Comparison of ENCODE assay signal across 9 mouse cellular contexts in genomic region chrX:98701635-98702034, GRCm38 (mm10).
DNase-seq lines count a peak whose midpoint lies in the region; ATAC-seq and TF ChIP-seq lines count a peak whose summit lies in the region.
"Had no signal": no experiment of that assay in that cellular context is flagged by ENCODE, and none has a peak within 500 bp of the region (broad histone marks: within the 10 kb centered on the region; RNA-seq: fewer than 3 reads in every experiment).

No protein-coding gene starts in this region.

- H3K4me1 ChIP-seq in liver, embryonic 12.5 days: no peaks in the 10 kb centered on the region
- H3K4me1 ChIP-seq in forebrain, embryonic 11.5 days (replicated peaks; ENCODE audit: control insufficient read depth, insufficient read depth, low read length): no peaks in the 10 kb centered on the region
- H3K4me1 ChIP-seq in hindbrain, embryonic 16.5 days (ENCODE audit: control insufficient read depth, insufficient read depth, low read depth, low read length): no peaks in the 10 kb centered on the region
- no peaks in the 10 kb centered on the region for H3K4me1 ChIP-seq in midbrain, embryonic 15.5 days
- no peaks in the 10 kb centered on the region for H3K4me1 ChIP-seq in stomach, postnatal 0 days (replicated peaks; ENCODE audit: control insufficient read depth, insufficient read depth)
- H3K4me1 ChIP-seq: neural tube, embryonic 12.5 days had no signal

- H3K9ac ChIP-seq in liver, embryonic 12.5 days: no peak overlapping the region
- H3K9ac ChIP-seq in forebrain, embryonic 11.5 days (ENCODE audit: low read length): no peak overlapping the region
- H3K9ac ChIP-seq in hindbrain, embryonic 16.5 days (ENCODE audit: low read depth, low read length): no peak overlapping the region
- no peak overlapping the region for H3K9ac ChIP-seq in midbrain, embryonic 15.5 days
- H3K9ac ChIP-seq in stomach, postnatal 0 days (ENCODE audit: low read length): no peak overlapping the region
- H3K9ac ChIP-seq: neural tube, embryonic 12.5 days had no signal

- WGBS in liver, embryonic 12.5 days (ENCODE audit: insufficient replicate concordance): 14% methylated on average over 4 of the region's 4 CpGs
- 17% methylated on average over 4 of the region's 4 CpGs for WGBS in forebrain, embryonic 11.5 days
- WGBS in hindbrain, embryonic 16.5 days: 21% methylated on average over 4 of the region's 4 CpGs
- 19% methylated on average over 4 of the region's 4 CpGs for WGBS in midbrain, embryonic 15.5 days
- WGBS in stomach, postnatal 0 days: 12% methylated on average over 4 of the region's 4 CpGs

- peak; percentile 36 for DNase-seq in liver
- peak; percentile 9 for DNase-seq in c-Kit-positive CD71-negative TER-119-negative erythroid progenitor cells, embryonic 14.5 days (ENCODE audit: low read depth)
- peak; percentile 59 for DNase-seq in forebrain, embryonic 11.5 days (ENCODE audit: low spot score)
- peak; percentile 42 to 62 for DNase-seq in left cerebral cortex, postnatal 25 days (ENCODE audit: low spot score in 2 of 2)
- peak; percentile 25 for DNase-seq in stomach, postnatal 0 days (ENCODE audit: low spot score)

- no peaks in the 10 kb centered on the region for H3K36me3 ChIP-seq in liver, embryonic 12.5 days
- no peaks in the 10 kb centered on the region for H3K36me3 ChIP-seq in forebrain, embryonic 11.5 days (ENCODE audit: control insufficient read depth, insufficient read depth, low read length)
- H3K36me3 ChIP-seq in hindbrain, embryonic 16.5 days (ENCODE audit: control insufficient read depth, insufficient read depth, low read length): no peaks in the 10 kb centered on the region
- no peaks in the 10 kb centered on the region for H3K36me3 ChIP-seq in midbrain, embryonic 15.5 days (replicated peaks)
- no peaks in the 10 kb centered on the region for H3K36me3 ChIP-seq in stomach, postnatal 0 days (ENCODE audit: control insufficient read depth, insufficient read depth, low read length)
- H3K36me3 ChIP-seq: neural tube, embryonic 12.5 days had no signal

- no peaks in the 10 kb centered on the region for H3K9me3 ChIP-seq in liver, embryonic 12.5 days (replicated peaks)
- H3K9me3 ChIP-seq in forebrain, embryonic 11.5 days (ENCODE audit: control insufficient read depth, low read length): no peaks in the 10 kb centered on the region
- no peaks in the 10 kb centered on the region for H3K9me3 ChIP-seq in hindbrain, embryonic 16.5 days (ENCODE audit: control insufficient read depth, low read length)
- H3K9me3 ChIP-seq in midbrain, embryonic 15.5 days: no peaks in the 10 kb centered on the region
- H3K9me3 ChIP-seq in stomach, postnatal 0 days (ENCODE audit: control insufficient read depth, low read length): no peaks in the 10 kb centered on the region
- H3K9me3 ChIP-seq: neural tube, embryonic 12.5 days had no signal

- no peak for TF ChIP-seq EP300 in stomach, postnatal 0 days (optimal IDR thresholded peaks at IDR 0.05)

- no peak for ATAC-seq in liver, embryonic 12.5 days
- ATAC-seq in forebrain, embryonic 11.5 days (replicated peaks; ENCODE audit: low FRiP score): no peak
- ATAC-seq in hindbrain, embryonic 16.5 days: peak; percentile 61; the same call in 1 of the 2 replicates
- peak; percentile 67; the same call in 1 of the 2 replicates for ATAC-seq in midbrain, embryonic 15.5 days (replicated peaks)
- ATAC-seq in stomach, postnatal 0 days (ENCODE audit: low FRiP score, low TSS enrichment): no peak

- TF ChIP-seq CTCF in stomach, postnatal 0 days (IDR thresholded peaks at IDR 0.05; ENCODE audit: low read depth): peak; percentile 87

- intact Hi-C loops in left cerebral cortex, postnatal 25 days (cut with DNase I): loop anchor here (2.0 kb wide), 1 partner anchor 217 kb away; no protein-coding TSS in a partner anchor

- H3K27ac ChIP-seq in liver, embryonic 12.5 days: no peak overlapping the region
- H3K27ac ChIP-seq in forebrain, embryonic 11.5 days (ENCODE audit: low read depth, low read length): no peak overlapping the region
- H3K27ac ChIP-seq in hindbrain, embryonic 16.5 days (ENCODE audit: low read depth, low read length): no peak overlapping the region
- H3K27ac ChIP-seq in midbrain, embryonic 15.5 days: no peak overlapping the region
- H3K27ac ChIP-seq in stomach, postnatal 0 days (replicated peaks): no peak overlapping the region
- H3K27ac ChIP-seq: neural tube, embryonic 12.5 days had no signal

- H3K4me3 ChIP-seq in liver, embryonic 12.5 days: no peak overlapping the region
- H3K4me3 ChIP-seq in forebrain, embryonic 11.5 days (ENCODE audit: low read depth, low read length): no peak overlapping the region
- H3K4me3 ChIP-seq in hindbrain, embryonic 16.5 days (ENCODE audit: low read length): no peak overlapping the region
- H3K4me3 ChIP-seq in midbrain, embryonic 15.5 days: no peak overlapping the region
- H3K4me3 ChIP-seq in stomach, postnatal 0 days (ENCODE audit: low read depth, low read length): no peak overlapping the region
- H3K4me3 ChIP-seq: neural tube, embryonic 12.5 days had no signal

- H3K4me2 ChIP-seq in liver, embryonic 12.5 days: no peak overlapping the region
- no peak overlapping the region for H3K4me2 ChIP-seq in forebrain, embryonic 11.5 days (ENCODE audit: low read depth, low read length, severe bottlenecking)
- no peak overlapping the region for H3K4me2 ChIP-seq in hindbrain, embryonic 16.5 days (ENCODE audit: low read length)
- no peak overlapping the region for H3K4me2 ChIP-seq in midbrain, embryonic 15.5 days
- no peak overlapping the region for H3K4me2 ChIP-seq in stomach, postnatal 0 days (replicated peaks; ENCODE audit: low read depth)
- H3K4me2 ChIP-seq: neural tube, embryonic 12.5 days had no signal

- no peaks in the 10 kb centered on the region for H3K27me3 ChIP-seq in liver, embryonic 12.5 days (replicated peaks)
- H3K27me3 ChIP-seq in forebrain, embryonic 11.5 days (ENCODE audit: control insufficient read depth, insufficient read depth, low read length): no peaks in the 10 kb centered on the region
- H3K27me3 ChIP-seq in hindbrain, embryonic 16.5 days (replicated peaks; ENCODE audit: control insufficient read depth, insufficient read depth, low read length): no peaks in the 10 kb centered on the region
- H3K27me3 ChIP-seq in midbrain, embryonic 15.5 days (replicated peaks): no peaks in the 10 kb centered on the region
- H3K27me3 ChIP-seq in stomach, postnatal 0 days (ENCODE audit: control insufficient read depth, insufficient read depth, low read length): no peaks in the 10 kb centered on the region
- H3K27me3 ChIP-seq: neural tube, embryonic 12.5 days had no signal

Comparison
In these comparisons a context has a peak if more than half of its experiments do, and no peak if none do; other contexts are left out.
1. DNase-seq: peak in every context shown above with its lines; median percentile 59 in forebrain, embryonic 11.5 days; 52 in left cerebral cortex, postnatal 25 days; 36 in liver; 25 in stomach, postnatal 0 days; 9 in c-Kit-positive CD71-negative TER-119-negative erythroid progenitor cells, embryonic 14.5 days.
2. ATAC-seq: peak in hindbrain, embryonic 16.5 days (single experiment) and midbrain, embryonic 15.5 days (single experiment); none in liver, embryonic 12.5 days (single experiment), forebrain, embryonic 11.5 days (single experiment) and stomach, postnatal 0 days (single experiment).